Mouse (Mus musculus): ENCODE data around the gene Rapgefl1.

Rapgefl1 gene

DNA sequence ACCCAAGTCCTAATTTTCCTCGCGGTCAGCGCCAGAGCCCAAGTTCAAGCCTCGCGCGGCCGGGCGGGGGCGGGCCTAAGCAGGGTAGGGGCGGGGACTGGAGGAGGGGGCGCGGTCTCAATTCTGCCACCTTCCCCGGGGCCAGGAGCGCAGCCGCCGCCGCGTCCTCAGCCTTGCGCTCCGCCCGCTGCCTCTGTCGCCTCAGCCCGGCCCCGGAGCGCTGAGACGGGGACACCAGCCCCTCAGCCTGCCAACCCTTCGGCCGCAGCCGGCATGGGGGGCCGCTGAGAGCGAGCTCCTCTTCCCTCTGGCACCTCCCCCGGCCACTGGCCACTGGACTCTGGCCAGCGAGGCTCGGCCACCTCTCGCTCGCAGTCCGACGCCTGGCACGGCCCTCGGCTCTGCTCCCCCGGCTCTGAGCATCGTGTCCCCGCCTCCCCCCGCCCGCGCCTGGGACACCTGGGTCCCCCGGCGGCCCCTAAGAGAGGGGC is at the start of gene Rapgefl1:
Gene Rapgefl1 (plus strand): TSS at position 135 of the 491 bp plus-strand sequence.
- DNase-seq (ENCODE audit: low spot score): peak; percentile 87

DNA sequence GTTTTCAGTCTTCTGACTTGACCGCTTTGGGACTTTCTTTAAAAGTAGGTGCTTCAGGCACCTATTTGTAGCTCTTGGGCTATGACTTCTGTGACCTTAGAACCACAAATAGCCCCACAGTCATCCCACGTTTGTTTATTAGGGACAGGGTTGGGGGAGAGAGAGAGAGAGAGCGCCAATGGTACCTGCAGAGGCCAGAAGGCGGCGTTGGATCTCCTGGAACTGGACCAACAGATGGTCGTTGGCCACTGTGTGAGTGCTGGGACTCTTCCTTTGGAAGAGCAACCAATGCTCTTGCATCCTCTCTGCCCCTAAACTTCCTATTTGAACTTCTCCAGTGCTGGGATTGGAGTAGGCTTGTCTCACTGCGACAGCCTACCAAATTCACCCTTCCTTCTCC is 49.4 kb upstream of the Rapgefl1 start:
- peak; percentile 18 for DNase-seq (ENCODE audit: low spot score)

DNA sequence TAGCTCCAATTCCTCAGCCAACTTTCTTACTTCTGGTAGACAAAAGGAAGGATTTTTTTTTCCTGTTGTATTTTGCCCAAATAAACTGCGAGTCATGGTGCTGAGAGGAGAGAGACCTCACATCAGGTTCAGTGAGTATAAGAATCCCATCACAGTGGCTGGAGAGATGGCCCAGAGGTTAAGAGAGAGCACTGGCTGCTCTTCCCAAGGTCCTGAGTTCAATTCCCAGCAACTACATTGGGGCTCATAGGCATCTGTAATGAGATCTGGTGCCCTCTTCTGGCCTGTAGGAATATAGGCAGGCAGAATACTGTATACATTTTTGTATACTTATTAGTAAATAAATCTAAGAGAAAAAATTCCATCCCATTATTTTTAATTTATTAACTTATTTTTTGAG is 48.9 kb upstream of the Rapgefl1 start:
- no peak for DNase-seq (ENCODE audit: low spot score)

DNA sequence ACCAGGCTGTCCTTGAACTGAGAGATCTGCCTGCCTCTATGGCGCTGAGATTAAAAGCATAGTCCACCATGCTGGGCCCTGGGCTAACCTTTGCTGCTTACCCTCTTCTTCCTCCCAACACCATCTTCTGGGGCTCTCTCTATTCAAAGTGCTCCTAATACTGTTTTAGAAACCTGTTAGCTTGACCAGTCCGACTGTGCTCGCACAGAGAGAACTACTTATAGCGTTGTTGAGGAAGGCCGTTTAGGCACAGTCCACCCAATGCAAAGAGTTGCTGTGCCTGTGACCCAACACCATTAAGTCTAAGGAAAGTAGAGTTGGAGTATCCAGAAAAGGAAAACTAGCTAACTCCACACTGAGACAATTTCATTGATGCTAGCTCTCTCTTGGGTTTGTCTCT is 48.4 kb upstream of the Rapgefl1 start:
- DNase-seq (ENCODE audit: low spot score): peak; percentile 9

DNA sequence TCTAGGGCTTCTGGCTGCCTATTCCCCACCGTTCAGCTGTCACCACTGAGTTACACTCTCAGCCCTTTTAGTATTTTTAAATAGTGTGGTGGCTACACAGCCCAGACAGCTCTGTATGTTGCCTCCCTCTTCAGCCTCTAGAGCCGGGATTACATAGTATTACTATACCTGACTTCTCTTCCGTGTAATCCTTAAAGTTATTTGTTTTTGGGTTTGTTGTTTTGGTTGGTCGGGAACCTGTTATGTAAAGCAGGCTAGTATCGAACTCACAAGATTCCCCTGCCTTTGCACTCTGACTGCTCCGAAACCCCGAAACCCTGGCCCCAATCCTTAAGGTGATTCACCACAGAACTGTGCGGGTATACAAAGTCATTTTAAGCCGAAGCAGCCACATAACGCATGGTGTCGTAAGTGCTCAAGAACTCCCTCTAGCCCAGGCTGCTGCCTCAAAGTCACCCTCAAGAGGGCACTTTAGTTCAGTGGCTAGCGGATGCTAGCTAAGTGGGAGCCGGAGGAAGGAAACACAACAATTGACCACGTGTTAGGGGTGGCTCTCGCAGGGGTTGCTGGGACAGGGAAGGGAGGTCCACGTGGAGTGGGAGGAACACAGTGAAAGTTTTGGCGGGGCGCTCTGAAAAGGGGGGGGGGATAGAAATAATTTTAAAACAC is 47.9 kb upstream of the Rapgefl1 start:
- peak; percentile 89 for DNase-seq (ENCODE audit: low spot score)

DNA sequence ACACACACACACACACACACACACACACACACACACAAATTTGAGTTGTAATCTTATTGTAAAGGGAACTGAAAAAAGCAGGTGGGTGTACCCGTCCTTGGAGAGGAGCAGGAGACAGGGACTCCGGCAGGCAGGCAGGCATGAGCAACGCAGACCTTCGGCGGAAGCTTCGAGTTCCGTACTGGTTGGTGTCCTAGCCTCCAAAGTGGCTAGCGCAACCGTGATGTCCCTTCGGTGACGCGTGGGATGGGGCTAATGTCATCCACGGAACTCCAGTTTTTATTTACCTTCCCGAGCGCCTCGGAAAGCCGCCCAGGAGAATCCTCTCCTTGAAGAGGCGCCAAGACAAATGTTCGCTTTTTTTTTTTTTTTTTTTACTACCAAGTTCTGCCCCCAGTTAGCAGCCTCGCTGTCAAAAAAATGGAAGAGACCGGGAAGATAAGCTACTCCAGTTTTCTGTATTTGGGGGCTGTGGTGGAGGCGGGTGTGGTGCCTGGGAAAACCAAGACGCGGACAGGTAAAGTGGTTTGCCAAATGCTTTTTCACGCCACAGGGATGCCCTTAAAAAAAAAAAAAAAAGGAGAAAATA is 47.3 kb upstream of the Rapgefl1 start:
- no peak for DNase-seq (ENCODE audit: low spot score)

DNA sequence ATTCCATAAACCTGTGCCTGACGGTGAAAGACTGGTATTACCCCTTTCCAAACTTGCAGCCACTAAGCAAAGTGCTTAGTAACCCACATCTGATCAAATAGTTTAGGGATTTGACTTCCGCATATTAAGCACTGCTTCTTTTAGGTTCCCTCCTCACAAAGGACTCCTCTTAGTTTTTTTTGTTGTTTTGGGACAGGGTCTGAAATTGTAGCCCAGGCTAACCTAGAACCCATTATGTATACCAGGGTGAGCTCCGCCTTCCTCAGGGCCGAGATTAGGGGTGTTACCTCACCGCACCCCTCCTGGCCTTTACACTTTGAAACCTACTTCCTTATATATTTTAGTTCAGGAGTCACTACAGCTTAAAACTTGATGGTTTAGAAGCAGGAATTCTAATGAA is 46.8 kb upstream of the Rapgefl1 start:
- no peak for DNase-seq (ENCODE audit: low spot score)

DNA sequence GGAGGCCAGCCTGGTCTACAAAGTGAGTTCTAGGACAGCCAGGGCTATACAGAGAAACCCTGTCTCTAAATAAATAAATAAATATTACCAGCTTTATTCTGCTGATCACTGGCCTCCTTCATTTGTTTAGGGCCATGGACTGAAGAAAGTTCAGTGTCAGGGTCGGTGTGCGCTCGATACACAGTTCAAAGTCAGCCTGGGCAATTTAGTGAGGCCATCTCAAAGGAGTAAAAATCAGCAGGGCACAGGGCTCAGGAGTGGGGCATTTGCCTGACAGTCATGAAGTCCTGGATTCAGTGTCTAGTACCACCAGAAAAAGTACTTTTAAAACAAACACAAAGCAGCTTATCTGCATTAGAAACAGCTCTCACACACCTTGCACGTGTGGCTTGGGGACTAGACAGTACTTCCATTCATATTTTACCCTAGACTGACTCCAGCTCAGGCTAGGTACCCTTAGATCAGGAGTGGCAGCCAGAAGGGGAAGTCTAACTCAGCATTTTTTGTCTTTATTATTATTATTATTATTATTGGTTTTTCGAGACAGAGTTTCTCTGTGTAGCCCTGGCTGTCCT is 45.9 kb upstream of the Rapgefl1 start:
- DNase-seq (ENCODE audit: low spot score): no peak

DNA sequence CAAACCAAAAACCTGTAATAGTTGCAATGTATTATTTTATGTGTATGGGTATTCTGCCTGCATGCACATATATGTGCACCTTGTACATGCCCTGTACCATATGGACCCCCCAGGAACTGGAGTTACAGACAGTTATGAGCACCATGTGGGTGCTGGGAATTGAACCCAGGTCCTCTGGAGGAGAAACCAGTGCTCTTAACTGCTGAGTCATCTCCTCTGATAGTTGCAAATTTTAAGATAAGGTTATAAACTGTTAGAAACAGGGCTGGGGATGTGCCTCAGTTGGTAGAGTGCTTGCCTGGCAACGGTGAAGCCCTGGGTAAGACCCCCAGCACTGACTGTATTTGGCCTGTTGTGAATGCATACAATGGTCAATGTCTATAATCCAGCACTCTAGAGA is 45.1 kb upstream of the Rapgefl1 start:
- DNase-seq (ENCODE audit: low spot score): no peak

DNA sequence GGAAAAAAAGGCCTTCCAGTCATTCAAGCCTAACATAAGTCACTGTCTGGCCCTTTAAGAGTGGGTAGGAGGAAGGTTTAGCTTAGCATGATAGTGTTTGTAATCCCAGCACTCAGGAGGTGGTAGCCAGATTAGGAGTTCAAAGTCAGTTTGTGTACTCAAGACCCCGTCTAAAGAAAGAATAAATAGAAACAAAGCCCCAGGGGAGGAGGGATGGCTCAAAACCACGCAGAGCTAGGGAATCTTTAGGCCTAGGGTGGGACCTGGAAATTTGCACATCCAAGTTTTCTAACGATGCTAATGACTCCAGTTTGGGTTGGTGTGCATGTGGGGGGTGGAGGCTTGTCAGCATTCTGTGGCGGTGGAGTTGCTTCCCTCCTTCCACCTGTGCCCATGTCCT is 44.5 kb upstream of the Rapgefl1 start:
- DNase-seq (ENCODE audit: low spot score): no peak

DNA sequence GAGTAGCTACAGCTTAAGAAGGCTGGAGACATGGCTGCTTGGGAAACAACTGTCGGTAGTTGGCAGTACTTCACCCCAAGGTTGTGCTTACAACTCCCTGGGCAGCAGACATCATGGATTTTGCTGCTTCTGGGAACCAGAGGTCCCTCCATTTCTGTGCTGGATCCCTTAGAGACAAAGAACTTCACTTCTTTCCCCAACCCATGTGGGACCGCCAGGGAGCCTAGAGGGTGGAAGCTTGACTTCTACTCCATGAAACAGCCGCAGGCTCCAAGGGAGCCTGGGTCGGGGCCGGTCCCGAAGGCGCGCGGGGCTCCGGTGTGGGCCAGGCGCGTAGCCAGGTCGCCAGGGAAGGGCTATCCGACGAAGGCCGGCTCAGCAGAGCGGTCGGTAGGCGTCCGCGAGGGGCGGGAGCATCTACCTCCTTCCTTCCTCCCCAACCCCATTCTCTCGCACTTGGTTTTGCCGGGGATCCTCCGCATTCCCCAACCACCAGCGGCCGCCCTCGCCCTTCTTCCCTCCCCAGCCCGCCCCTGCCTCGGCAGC is 42.0 kb upstream of the Rapgefl1 start:
- DNase-seq (ENCODE audit: low spot score): peak; percentile 78

DNA sequence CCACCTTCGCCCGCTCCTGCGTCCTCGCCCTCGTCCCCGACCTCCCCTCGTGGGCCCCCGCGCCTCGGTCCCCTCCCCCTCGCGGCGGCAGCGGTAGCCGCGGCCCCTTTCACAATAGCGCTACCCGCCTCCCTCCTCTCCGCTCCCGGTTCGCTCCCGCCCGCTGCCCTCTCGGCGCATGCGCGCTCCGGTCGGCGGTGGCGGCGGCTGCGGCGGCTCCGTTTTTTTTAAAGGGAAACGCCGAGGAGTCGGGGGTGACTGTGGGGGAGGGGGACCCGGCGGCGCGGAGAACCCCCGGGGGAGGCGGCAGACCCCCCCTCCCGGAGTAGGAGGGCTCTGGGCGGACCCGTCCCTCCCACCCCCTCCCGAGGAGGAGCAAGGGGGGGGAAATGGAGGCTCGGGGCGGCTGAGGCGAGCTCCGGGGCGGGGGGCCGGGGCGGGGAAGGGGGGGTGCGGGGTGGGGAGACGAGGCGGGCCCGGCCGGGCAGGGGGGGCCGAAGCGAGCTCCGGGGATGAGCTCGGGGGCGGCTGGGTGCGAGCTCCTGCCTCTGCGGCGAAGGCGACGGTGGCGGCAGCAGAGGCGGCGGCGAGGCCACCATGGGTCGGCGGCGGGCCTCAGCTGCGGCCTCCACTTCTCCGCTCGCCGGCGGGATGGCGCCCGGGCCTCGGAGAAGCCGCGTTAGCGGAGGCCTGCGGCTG is 41.4 kb upstream of the Rapgefl1 start, which contains the start of gene Msl1:
Gene Msl1 (plus strand): TSS at position 502 of the 699 bp plus-strand sequence.
- DNase-seq (ENCODE audit: low spot score): peak; percentile 89

DNA sequence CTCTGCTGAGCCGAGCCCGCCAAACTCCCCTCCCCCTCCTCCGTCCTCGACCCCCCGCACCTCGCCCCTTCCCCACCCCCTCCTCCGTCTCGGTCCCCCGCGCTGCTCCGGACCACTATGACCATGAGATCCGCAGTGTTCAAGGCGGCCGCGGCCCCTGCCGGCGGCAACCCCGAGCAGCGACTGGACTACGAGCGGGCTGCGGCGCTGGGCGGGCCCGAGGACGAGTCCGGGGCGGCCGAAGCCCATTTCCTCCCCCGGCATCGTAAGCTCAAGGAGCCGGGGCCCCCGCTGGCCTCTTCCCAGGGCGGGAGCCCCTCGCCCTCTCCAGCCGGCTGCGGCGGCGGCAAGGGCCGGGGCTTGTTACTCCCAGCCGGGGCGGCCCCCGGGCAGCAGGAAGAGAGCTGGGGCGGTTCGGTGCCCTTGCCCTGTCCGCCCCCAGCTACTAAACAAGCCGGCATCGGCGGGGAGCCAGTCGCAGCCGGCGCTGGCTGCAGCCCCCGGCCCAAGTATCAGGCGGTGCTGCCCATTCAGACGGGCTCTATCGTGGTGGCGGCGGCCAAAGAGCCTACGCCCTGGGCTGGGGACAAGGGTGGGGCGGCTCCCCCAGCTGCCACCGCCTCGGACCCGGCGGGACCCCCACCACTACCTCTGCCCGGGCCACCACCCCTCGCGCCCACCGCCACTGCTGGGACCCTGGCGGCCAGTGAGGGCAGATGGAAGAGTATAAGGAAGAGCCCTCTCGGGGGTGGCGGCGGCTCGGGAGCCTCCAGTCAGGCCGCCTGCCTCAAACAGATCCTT is 40.7 kb upstream of the Rapgefl1 start:
- peak; percentile 54 for DNase-seq (ENCODE audit: low spot score)

DNA sequence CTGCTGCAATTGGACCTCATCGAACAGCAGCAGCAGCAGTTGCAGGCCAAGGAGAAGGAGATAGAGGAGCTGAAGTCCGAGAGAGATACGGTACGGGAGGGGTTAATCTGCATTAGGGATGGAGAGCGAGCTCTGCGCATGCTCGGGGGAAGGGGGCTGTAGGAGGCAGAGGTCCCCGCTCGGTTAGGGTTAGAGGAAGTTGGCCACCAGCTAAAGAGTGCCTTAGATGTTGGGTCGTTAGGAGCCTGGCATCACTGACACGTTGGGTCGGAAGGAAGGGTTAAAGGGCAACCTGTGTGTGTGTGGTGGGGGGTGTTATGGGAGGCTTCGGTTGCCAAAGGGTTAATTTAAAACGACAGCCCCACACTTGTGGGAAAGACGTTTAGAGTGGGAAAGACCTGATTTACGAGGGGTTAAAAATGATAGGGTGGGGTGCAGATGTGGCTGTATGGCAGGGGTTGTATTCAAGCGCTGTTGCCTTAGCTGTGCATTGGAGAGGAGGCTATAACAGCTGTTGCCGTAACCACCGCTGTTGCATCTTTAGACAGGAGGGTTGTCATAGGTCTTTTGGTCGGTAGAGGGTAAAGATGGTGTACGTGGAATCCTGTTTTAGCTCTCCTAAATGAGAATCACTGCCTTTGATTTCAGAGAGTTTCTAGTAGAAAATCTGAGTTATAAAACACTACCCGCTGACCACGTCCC is 39.9 kb upstream of the Rapgefl1 start:
- DNase-seq (ENCODE audit: low spot score): peak; percentile 68

DNA sequence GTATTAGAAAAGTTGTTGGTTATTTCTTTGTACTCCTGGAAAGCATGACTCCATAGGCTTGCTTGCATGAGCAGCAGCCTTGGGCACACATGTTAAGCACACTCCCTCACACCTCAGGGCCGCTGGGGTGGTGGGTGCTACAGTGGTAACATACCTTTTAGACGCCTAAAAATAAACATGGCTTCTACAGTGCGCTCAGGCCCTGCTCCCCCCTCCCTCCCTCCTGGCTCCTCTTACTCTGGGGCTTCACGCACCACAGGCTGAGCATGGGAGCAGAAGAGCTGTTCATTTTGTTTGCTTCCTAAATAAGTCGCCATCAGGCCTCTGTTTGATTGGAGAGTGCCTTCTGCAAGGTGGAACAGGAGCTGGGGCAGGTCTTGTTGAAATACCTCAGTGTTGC is 39.3 kb upstream of the Rapgefl1 start:
- no peak for DNase-seq (ENCODE audit: low spot score)

DNA sequence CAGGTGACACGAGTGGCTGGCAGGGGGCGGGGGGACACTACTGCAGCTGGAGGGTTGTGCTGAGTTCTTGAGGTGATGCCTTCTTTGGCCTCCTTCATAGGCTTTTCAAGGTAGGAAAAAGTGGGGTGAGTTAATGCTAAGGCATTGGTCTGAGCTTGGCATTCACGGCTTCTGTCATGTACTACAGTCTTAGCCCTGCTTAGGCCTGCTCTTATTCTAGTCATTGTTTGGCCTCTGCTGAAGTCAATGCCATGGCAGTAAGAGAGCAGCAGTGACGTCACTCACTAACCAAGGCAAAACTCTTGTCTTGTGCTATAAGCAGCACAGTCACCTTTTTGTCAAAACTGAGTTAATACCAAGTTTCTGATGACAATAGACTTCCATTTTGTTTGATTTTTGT is 38.7 kb upstream of the Rapgefl1 start:
- DNase-seq (ENCODE audit: low spot score): no peak

DNA sequence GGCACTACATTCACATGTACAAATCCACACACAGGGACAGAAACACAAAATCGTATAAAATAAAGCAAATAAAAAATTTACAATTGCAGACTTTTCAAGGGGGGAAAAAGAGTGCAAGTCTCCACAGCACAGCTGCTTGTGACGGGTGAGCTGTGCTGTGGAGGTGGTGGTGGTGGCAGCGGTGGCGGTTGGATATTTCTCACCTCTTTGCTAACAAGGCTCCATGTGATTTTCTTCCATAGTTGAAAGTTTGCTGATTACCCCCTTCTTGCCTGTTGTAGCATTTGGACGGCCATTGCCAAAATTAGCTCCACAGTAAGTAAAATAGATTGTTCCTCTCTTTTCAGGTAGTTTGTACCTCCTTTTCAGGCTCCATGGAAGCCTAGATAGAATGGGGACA is 32.0 kb upstream of the Rapgefl1 start, which contains the start of gene Casc3:
Gene Casc3 (plus strand): TSS at position 301 of the 400 bp plus-strand sequence.
- no peak for DNase-seq (ENCODE audit: low spot score)

DNA sequence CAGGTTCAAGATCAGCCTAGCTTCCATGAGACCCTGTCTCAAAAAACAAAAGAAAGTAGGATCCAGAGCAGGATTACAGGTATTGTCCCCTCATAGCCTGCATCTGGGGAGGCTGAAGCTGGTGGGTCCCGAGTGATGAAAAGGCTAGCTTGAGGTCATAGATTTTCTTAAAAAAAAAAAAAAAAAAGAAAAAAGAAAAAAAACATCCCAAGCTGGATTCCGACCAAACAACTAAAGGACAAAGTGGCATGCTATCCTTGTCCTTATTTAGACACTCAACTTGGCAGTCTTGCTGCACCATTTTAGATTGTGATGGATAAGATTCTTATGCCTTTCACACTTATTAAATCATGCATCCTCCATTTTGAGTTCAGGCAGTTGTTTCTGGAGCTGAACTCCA is 28.2 kb upstream of the Rapgefl1 start:
- no peak for DNase-seq (ENCODE audit: low spot score)

DNA sequence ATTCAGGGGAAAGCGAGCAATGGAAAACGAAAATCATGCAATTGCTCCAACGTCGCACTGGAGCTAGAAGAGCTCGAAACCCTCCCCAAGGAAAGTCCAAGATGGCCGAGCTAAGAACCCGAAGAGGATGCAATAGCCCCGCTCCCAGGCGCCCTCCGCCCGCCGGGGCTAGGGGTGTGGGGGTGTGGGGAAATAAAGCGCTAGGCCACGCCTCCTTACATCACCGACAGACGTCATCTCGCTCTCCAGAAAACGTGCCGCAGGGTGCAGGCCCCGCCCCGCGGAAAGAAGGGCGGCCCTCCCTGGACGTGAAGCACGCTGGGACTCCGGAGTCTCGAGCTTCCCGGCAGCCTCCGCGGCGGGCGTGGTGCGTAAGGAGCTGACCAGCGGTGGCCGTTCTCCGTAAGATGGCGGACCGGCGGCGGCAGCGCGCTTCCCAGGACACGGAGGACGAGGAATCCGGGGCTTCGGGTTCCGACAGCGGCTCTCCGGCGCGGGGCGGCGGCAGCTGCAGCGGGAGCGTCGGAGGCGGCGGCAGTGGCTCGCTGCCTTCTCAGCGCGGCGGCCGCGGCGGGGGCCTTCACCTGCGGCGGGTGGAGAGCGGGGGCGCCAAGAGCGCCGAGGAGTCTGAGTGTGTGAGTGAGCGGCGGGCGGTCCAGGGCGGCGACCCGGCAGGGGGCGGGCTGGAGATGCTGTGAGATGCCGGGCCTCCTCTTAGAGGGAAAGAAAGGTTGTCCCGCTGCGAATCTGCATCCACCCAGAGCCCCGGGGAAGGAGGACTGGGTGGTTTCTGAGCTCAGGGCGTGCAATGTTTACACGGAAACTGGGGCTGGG is 26.9 kb upstream of the Rapgefl1 start:
- DNase-seq (ENCODE audit: low spot score): peak; percentile 99

DNA sequence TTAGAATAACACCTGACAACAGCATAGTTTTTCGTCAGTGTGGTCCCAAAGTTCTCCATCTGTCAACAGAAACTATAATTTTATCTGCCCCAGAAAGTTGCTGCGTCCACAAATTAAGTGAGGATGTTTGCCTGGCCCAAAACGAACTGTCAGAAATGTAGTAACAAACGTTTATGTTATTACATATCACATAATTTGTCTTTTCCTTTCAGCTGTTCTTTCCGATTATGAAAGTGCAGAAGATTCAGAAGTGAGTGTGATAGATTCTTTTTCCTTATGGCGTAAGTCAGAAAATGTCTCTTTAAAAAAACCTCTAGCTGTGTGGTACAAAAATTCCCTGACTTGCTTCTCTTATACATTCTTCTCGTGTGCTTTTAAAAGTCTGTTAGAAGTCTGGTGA is 25.9 kb upstream of the Rapgefl1 start:
- no peak for DNase-seq (ENCODE audit: low spot score)

Measured in urinary bladder, postnatal 14 days (tissue).